Mouse (Mus musculus) intestine, postnatal 0 days (tissue): ENCODE results near the gene Pmepa1. TPM values are rescaled to one million over a fixed set of nuclear protein-coding genes. Genes with fewer than 3 reads are reported as not detected.
A peak's percentile ranks its signal among the peaks of the same experiment; 100 is the strongest.

Experiments used
- ATAC-seq: fragments of 200-750 bp; cut with Nextera tagmentation; 2 replicates; pipeline ENCODE4 v1.8.0; 2017; ENCODE audit warnings: mild to moderate bottlenecking, moderate TSS enrichment, moderate library complexity
- H3K27ac ChIP-seq: fragments of 300-500 bp; sonication (generic); 2 replicates; pipeline ENCODE4 v1.5.1; 2014; ENCODE audit warnings: mild to moderate bottlenecking, low read depth, low read length, moderate library complexity
- H3K27me3 ChIP-seq: fragments of 300-500 bp; sonication (generic); replicated peaks from 2 replicates; pipeline ENCODE4 v1.6.1; 2014; ENCODE audit warnings: low read length, mixed read lengths; ENCODE audit not compliant: control insufficient read depth, insufficient read depth
- H3K36me3 ChIP-seq: fragments of 300-500 bp; sonication (generic); 2 replicates; pipeline ENCODE4 v1.6.1; 2014; ENCODE audit warnings: mild to moderate bottlenecking, moderate library complexity; ENCODE audit not compliant: control insufficient read depth, insufficient read depth
- H3K4me1 ChIP-seq: fragments of 300-500 bp; sonication (generic); replicated peaks from 2 replicates; pipeline ENCODE4 v1.6.1; 2014; ENCODE audit warnings: antibody characterized with exemption, low read length, mixed read lengths; ENCODE audit not compliant: control insufficient read depth, insufficient read depth
- H3K4me2 ChIP-seq: fragments of 300-500 bp; sonication (generic); replicated peaks from 2 replicates; pipeline ENCODE4 v1.6.1; 2014; ENCODE audit warnings: low read depth, mild to moderate bottlenecking, moderate library complexity
- H3K4me3 ChIP-seq: fragments of 300-500 bp; sonication (generic); 2 replicates; pipeline ENCODE4 v1.5.1; 2014; ENCODE audit warnings: low read depth, low read length
- H3K9ac ChIP-seq: fragments of 300-500 bp; sonication (generic); 2 replicates; pipeline ENCODE4 v1.6.1; 2014; ENCODE audit warnings: mild to moderate bottlenecking, low read depth, low read length
- H3K9me3 ChIP-seq: fragments of 300-500 bp; sonication (generic); 2 replicates; pipeline ENCODE4 v1.6.1; 2016; ENCODE audit warnings: mixed run types; ENCODE audit not compliant: control insufficient read depth
- CTCF ChIP-seq: sonication (generic); IDR thresholded peaks from 2 replicates; pipeline ENCODE4 v1.5.1; 2016; ENCODE audit warnings: low read depth, mild to moderate bottlenecking, control low read depth, antibody characterized with exemption, moderate library complexity
- WGBS: fragments of 180-500 bp; shearing (Covaris S2); extraction: QIAGEN DNeasy Blood & Tissue Kit; methylation state at CpG from one replicate; pipeline ENCODE4 v1.1.7; 2014; 5-methylcytosine and 5-hydroxymethylcytosine counted together
- polyA plus RNA-seq: library from polyadenylated mRNA; unstranded; fragments of >200 nt; fragmentation: Nextera tagmentation; extraction: Ambion mirVana; gene quantifications from 2 replicates; pipeline ENCODE4 v1.2.1, GENCODE M21; 2015

Gene Pmepa1
- polyA plus RNA-seq, 1 experiment from 2014 or later = 5.9 TPM

DNA sequence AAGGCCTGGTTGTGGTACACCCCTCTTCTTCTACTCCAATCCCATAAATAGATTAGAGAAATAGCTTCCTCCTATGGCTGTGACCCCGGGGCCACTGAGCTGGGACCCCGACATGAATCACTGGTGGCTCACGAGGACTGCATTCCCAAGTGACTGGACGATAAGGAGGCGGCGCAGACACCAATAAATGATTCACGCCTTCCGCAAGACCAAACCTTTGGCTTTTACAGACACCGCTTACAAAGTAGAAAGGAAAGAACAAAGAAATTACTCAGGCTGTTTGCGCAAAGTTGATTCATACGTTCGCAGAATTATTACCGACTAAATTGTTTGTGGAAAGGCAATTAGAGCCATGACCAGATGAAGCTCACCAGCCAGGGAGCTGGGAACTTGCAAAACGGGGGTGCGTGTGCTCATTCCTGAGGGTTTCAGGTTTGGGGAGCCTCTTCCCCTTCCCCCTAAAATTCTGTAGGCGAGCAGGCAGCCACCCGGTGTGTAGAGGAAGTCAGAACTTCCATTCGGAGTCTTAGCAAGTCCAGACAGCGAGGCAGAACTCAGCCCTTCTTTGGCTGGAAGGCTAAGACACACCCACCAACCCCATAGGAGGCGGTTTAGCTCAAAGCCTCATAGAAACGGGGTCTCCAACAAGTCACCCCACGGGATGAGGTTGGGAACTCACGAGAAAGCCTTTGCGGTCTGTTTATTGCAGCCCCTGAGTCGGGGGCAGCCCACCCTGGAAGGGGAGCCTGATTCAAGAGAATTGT lies 9.8 kb downstream of the Pmepa1 start:
- Histone ChIP-seq H3K9ac (peak overlapping the region; percentile 48), H3K4me1 (peaks cover 26% of the 10 kb centered on the region), H3K27me3 (no peaks in the 10 kb centered on the region), H3K36me3 (no peaks in the 10 kb centered on the region), H3K4me2 (peak overlapping the region; percentile 55), H3K4me3 (0 out of 2 replicates have a peak overlapping the region, but pooled peaks have one; percentile 11), H3K9me3 (no peaks in the 10 kb centered on the region), H3K27ac (peak overlapping the region; percentile 79)
- TF ChIP-seq CTCF = no peak
- peak; percentile 64 for ATAC-seq
- 28% methylated on average over 25 of the region's 25 CpGs for WGBS

- TF ChIP-seq CTCF = no peak
- 0 out of 2 replicates have a peak overlapping the region, but pooled peaks have one; percentile 55 for H3K4me2 ChIP-seq
- H3K4me1 ChIP-seq = peaks cover 28% of the 10 kb centered on the region
- no peak overlapping the region for H3K4me3 ChIP-seq
- no peak for ATAC-seq
- H3K36me3 ChIP-seq = no peaks in the 10 kb centered on the region
- 72% methylated on average over 22 of the region's 22 CpGs for WGBS
- H3K27ac ChIP-seq = peak overlapping the region; percentile 73
- no peaks in the 10 kb centered on the region for H3K9me3 ChIP-seq
- H3K9ac ChIP-seq = no peak overlapping the region
- H3K27me3 ChIP-seq = no peaks in the 10 kb centered on the region
Observed at GRCm38 (mm10) chr2:173265468-173266265, 10.7 kb downstream of the Pmepa1 start.

DNA sequence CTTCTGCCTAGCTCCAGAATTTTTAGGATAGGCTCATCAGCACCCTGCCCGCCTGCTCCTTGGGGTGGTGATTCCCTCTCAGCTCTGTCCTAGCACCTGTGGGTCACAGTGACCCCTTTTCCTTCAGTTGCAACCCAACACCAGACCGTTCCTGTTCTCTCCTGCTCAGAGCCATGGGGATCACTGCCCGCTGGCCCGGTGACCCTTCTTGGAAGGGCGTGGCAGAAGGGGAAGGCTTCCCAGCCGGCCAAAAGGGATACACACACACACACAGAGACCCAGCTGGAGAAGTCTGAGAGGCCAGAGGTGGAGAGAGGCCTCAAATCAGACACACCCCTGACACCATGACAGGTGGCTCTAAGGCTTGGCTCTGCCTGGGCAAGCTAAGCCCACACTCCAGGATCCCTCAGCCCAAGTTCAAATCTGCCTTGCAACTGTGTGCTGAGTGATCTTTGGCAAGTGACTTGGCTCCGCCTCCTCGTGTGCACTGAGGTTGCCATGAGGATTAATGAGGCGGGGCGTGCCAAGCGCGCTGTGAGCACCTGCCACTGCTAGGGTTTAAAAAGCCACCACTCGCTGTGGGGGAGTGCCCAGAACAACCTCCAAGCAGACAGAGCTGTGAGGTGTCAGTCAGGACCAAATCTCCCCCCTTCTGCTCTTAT lies 11.7 kb downstream of the Pmepa1 start:
- H3K4me2 ChIP-seq = no peak overlapping the region
- peak; percentile 61 for ATAC-seq
- peaks cover 28% of the 10 kb centered on the region for H3K4me1 ChIP-seq
- H3K4me3 ChIP-seq = no peak overlapping the region
- peak overlapping the region; percentile 76 for H3K27ac ChIP-seq
- no peaks in the 10 kb centered on the region for H3K36me3 ChIP-seq
- TF ChIP-seq CTCF = no peak
- H3K27me3 ChIP-seq = no peaks in the 10 kb centered on the region
- H3K9ac ChIP-seq = 0 out of 2 replicates have a peak overlapping the region, but pooled peaks have one; percentile 11
- no peaks in the 10 kb centered on the region for H3K9me3 ChIP-seq
- 26% methylated on average over 13 of the region's 13 CpGs for WGBS

GRCm38 (mm10) chr2:173263636-173264330 lies 12.6 kb downstream of the Pmepa1 start:
- Histone ChIP-seq H3K4me2 (no peak overlapping the region), H3K27ac (peak overlapping the region; percentile 76), H3K9ac (0 out of 2 replicates have a peak overlapping the region, but pooled peaks have one; percentile 17), H3K36me3 (no peaks in the 10 kb centered on the region), H3K27me3 (no peaks in the 10 kb centered on the region), H3K4me3 (no peak overlapping the region), H3K9me3 (no peaks in the 10 kb centered on the region), H3K4me1 (peaks cover 28% of the 10 kb centered on the region)
- WGBS = 35% methylated on average over 11 of the region's 11 CpGs
- peak; percentile 71 for ATAC-seq
- TF ChIP-seq CTCF = no peak

- H3K4me3 ChIP-seq = no peak overlapping the region
- WGBS = 32% methylated on average over 10 of the region's 10 CpGs
- no peaks in the 10 kb centered on the region for H3K27me3 ChIP-seq
- H3K9ac ChIP-seq = 0 out of 2 replicates have a peak overlapping the region, but pooled peaks have one; percentile 26
- H3K4me1 ChIP-seq = peaks cover 26% of the 10 kb centered on the region
- H3K36me3 ChIP-seq = no peaks in the 10 kb centered on the region
- TF ChIP-seq CTCF = no peak
- no peak overlapping the region for H3K4me2 ChIP-seq
- H3K9me3 ChIP-seq = no peaks in the 10 kb centered on the region
- H3K27ac ChIP-seq = peak overlapping the region; percentile 28; the same call in 1 of the 2 replicates
- no peak for ATAC-seq
Observed at GRCm38 (mm10) chr2:173261497-173261896, 14.8 kb downstream of the Pmepa1 start.
